Mouse (Mus musculus): Measurements from ENCODE around the gene Olfr1184. TPM values are rescaled to one million over a fixed set of nuclear protein-coding genes. Genes with fewer than 3 reads are reported as not detected.
"Not testable (repeated sequence)": the region's sequence is repeated elsewhere in the genome, so short reads cannot be mapped to it uniquely, and the experiment has no call there.

The Olfr1184 gene
- polyA plus RNA-seq (2014; fragmentation: Nextera tagmentation; extraction: Ambion mirVana) = not detected in 2 replicates

GRCm38 (mm10) chr2:88483298-88483697, at the start of gene Olfr1184:
Gene Olfr1184, plus strand, starts transcription at chr2:88483598.
- no peak within 1 kb of the TSS for H3K4me3 ChIP-seq (ENCODE audit: low read depth, low read length)
- H3K9ac ChIP-seq (ENCODE audit: low read depth, low read length) = no peak within 1 kb of the TSS
- no peak within 1 kb of the TSS for H3K27ac ChIP-seq (ENCODE audit: low read depth, low read length)
- H3K9me3 ChIP-seq (replicated peaks; ENCODE audit: control insufficient read depth, low read length) = no peaks in the 10 kb centered on the region
- no peaks in the 10 kb centered on the region for H3K27me3 ChIP-seq (ENCODE audit: control insufficient read depth, insufficient read depth, low read length)
- H3K36me3 ChIP-seq (ENCODE audit: control insufficient read depth, insufficient read depth, low read length) = no peaks in the 10 kb centered on the region
- no peaks in the 10 kb centered on the region for H3K4me1 ChIP-seq (ENCODE audit: control insufficient read depth, insufficient read depth, low read length)
- ATAC-seq (replicated peaks; ENCODE audit: insufficient number of reproducible peaks, low FRiP score, low TSS enrichment) = no peak
- H3K4me2 ChIP-seq = no peak within 1 kb of the TSS
- 84% methylated on average over 2 of the region's 2 CpGs for WGBS (ENCODE audit: insufficient replicate concordance)

- 95% methylated on average over 1 of the region's 1 CpGs for WGBS (ENCODE audit: insufficient replicate concordance)
- no peak for ATAC-seq (replicated peaks; ENCODE audit: insufficient number of reproducible peaks, low FRiP score, low TSS enrichment)
- H3K27me3 ChIP-seq (ENCODE audit: control insufficient read depth, insufficient read depth, low read length) = no peaks in the 10 kb centered on the region
- H3K36me3 ChIP-seq (ENCODE audit: control insufficient read depth, insufficient read depth, low read length) = no peaks in the 10 kb centered on the region
- H3K27ac ChIP-seq (ENCODE audit: low read depth, low read length) = no peak within 1 kb of the TSS
- no peak within 1 kb of the TSS for H3K4me3 ChIP-seq (ENCODE audit: low read depth, low read length)
- no peaks in the 10 kb centered on the region for H3K9me3 ChIP-seq (replicated peaks; ENCODE audit: control insufficient read depth, low read length)
- no peak within 1 kb of the TSS for H3K4me2 ChIP-seq
- H3K4me1 ChIP-seq (ENCODE audit: control insufficient read depth, insufficient read depth, low read length) = no peaks in the 10 kb centered on the region
- no peak within 1 kb of the TSS for H3K9ac ChIP-seq (ENCODE audit: low read depth, low read length)
Measured at GRCm38 (mm10) chr2:88449031-88449430, 34.4 kb upstream of the Olfr1184 start, which contains the start of gene Gm13757. Gene Gm13757, minus strand, starts transcription at chr2:88449131.

GRCm38 (mm10) chr2:88454567-88454966, 28.8 kb upstream of the Olfr1184 start, which contains the start of gene Olfr1183:
Gene Olfr1183, plus strand, starts transcription at chr2:88454867.
- not testable (repeated sequence) for H3K4me1 ChIP-seq (ENCODE audit: control insufficient read depth, insufficient read depth, low read length); H3K9me3 ChIP-seq (replicated peaks; ENCODE audit: control insufficient read depth, low read length); ATAC-seq (replicated peaks; ENCODE audit: insufficient number of reproducible peaks, low FRiP score, low TSS enrichment); H3K4me3 ChIP-seq (ENCODE audit: low read depth, low read length); H3K36me3 ChIP-seq (ENCODE audit: control insufficient read depth, insufficient read depth, low read length); H3K27ac ChIP-seq (ENCODE audit: low read depth, low read length); H3K4me2 ChIP-seq; H3K9ac ChIP-seq (ENCODE audit: low read depth, low read length); H3K27me3 ChIP-seq (ENCODE audit: control insufficient read depth, insufficient read depth, low read length)
- WGBS (ENCODE audit: insufficient replicate concordance) = 79% methylated on average over 1 of the region's 1 CpGs

GRCm38 (mm10) chr2:88493020-88493419, 9.6 kb downstream of the Olfr1184 start, which contains the start of gene Olfr1185-ps1:
Gene Olfr1185-ps1, plus strand, starts transcription at chr2:88493320.
- no peak within 1 kb of the TSS for H3K9ac ChIP-seq (ENCODE audit: low read depth, low read length)
- 78% methylated on average over 2 of the region's 2 CpGs for WGBS (ENCODE audit: insufficient replicate concordance)
- no peak within 1 kb of the TSS for H3K4me3 ChIP-seq (ENCODE audit: low read depth, low read length)
- no peaks in the 10 kb centered on the region for H3K9me3 ChIP-seq (replicated peaks; ENCODE audit: control insufficient read depth, low read length)
- H3K36me3 ChIP-seq (ENCODE audit: control insufficient read depth, insufficient read depth, low read length) = no peaks in the 10 kb centered on the region
- no peak for ATAC-seq (replicated peaks; ENCODE audit: insufficient number of reproducible peaks, low FRiP score, low TSS enrichment)
- H3K4me2 ChIP-seq = no peak within 1 kb of the TSS
- no peaks in the 10 kb centered on the region for H3K27me3 ChIP-seq (ENCODE audit: control insufficient read depth, insufficient read depth, low read length)
- H3K27ac ChIP-seq (ENCODE audit: low read depth, low read length) = no peak within 1 kb of the TSS
- H3K4me1 ChIP-seq (ENCODE audit: control insufficient read depth, insufficient read depth, low read length) = no peaks in the 10 kb centered on the region

GRCm38 (mm10) chr2:88518251-88518650, 34.9 kb downstream of the Olfr1184 start, which contains the start of gene Olfr1186:
Gene Olfr1186, plus strand, starts transcription at chr2:88518551.
- Histone ChIP-seq H3K36me3 (ENCODE audit: control insufficient read depth, insufficient read depth, low read length) (no peaks in the 10 kb centered on the region), H3K4me2 (no peak within 1 kb of the TSS), H3K27ac (ENCODE audit: low read depth, low read length) (no peak within 1 kb of the TSS), H3K4me3 (ENCODE audit: low read depth, low read length) (no peak within 1 kb of the TSS), H3K9ac (ENCODE audit: low read depth, low read length) (no peak within 1 kb of the TSS), H3K27me3 (ENCODE audit: control insufficient read depth, insufficient read depth, low read length) (no peaks in the 10 kb centered on the region), H3K4me1 (ENCODE audit: control insufficient read depth, insufficient read depth, low read length) (no peaks in the 10 kb centered on the region), H3K9me3 (replicated peaks; ENCODE audit: control insufficient read depth, low read length) (no peaks in the 10 kb centered on the region)
- 71% methylated on average over 2 of the region's 2 CpGs for WGBS (ENCODE audit: insufficient replicate concordance)
- no peak for ATAC-seq (replicated peaks; ENCODE audit: insufficient number of reproducible peaks, low FRiP score, low TSS enrichment)

GRCm38 (mm10) chr2:88525720-88526119, 42.3 kb downstream of the Olfr1184 start:
- Histone ChIP-seq H3K4me3 (ENCODE audit: low read depth, low read length) (no peak overlapping the region), H3K9me3 (replicated peaks; ENCODE audit: control insufficient read depth, low read length) (no peaks in the 10 kb centered on the region), H3K9ac (ENCODE audit: low read depth, low read length) (no peak overlapping the region), H3K4me2 (no peak overlapping the region), H3K27me3 (ENCODE audit: control insufficient read depth, insufficient read depth, low read length) (no peaks in the 10 kb centered on the region), H3K4me1 (ENCODE audit: control insufficient read depth, insufficient read depth, low read length) (no peaks in the 10 kb centered on the region), H3K36me3 (ENCODE audit: control insufficient read depth, insufficient read depth, low read length) (no peaks in the 10 kb centered on the region), H3K27ac (ENCODE audit: low read depth, low read length) (no peak overlapping the region)
- ATAC-seq (replicated peaks; ENCODE audit: insufficient number of reproducible peaks, low FRiP score, low TSS enrichment) = no peak
- WGBS (ENCODE audit: insufficient replicate concordance) = 63% methylated on average over 3 of the region's 3 CpGs

Other genes with a start within 250 kb of the Olfr1184 start
- gene Olfr1173, start 203.7 kb upstream of the Olfr1184 start, polyA plus RNA-seq (2014; fragmentation: Nextera tagmentation; extraction: Ambion mirVana) = not detected in 2 replicates
- not detected in 2 replicates for gene Olfr1174-ps, start 168.5 kb upstream of the Olfr1184 start, polyA plus RNA-seq (2014; fragmentation: Nextera tagmentation; extraction: Ambion mirVana)
- not detected in 2 replicates for gene Olfr1175-ps, start 156.4 kb upstream of the Olfr1184 start, polyA plus RNA-seq (2014; fragmentation: Nextera tagmentation; extraction: Ambion mirVana)
- not detected in 2 replicates for gene Olfr1176, start 146.9 kb upstream of the Olfr1184 start, polyA plus RNA-seq (2014; fragmentation: Nextera tagmentation; extraction: Ambion mirVana)
- gene Olfr1177-ps, start 137.1 kb upstream of the Olfr1184 start, polyA plus RNA-seq (2014; fragmentation: Nextera tagmentation; extraction: Ambion mirVana) = not detected in 2 replicates
- gene Olfr1178, start 96.5 kb upstream of the Olfr1184 start, polyA plus RNA-seq (2014; fragmentation: Nextera tagmentation; extraction: Ambion mirVana) = not detected in 2 replicates
- not detected in 2 replicates for gene Olfr1179, start 77.1 kb upstream of the Olfr1184 start, polyA plus RNA-seq (2014; fragmentation: Nextera tagmentation; extraction: Ambion mirVana)
- gene Olfr1180, start 64.4 kb upstream of the Olfr1184 start, polyA plus RNA-seq (2014; fragmentation: Nextera tagmentation; extraction: Ambion mirVana) = not detected in 2 replicates
- gene Olfr1181, start 57.4 kb upstream of the Olfr1184 start, polyA plus RNA-seq (2014; fragmentation: Nextera tagmentation; extraction: Ambion mirVana) = not detected in 2 replicates
- gene Gm13757, start 34.5 kb upstream of the Olfr1184 start, polyA plus RNA-seq (2014; fragmentation: Nextera tagmentation; extraction: Ambion mirVana) = not detected in 2 replicates
- gene Olfr1183, start 28.7 kb upstream of the Olfr1184 start, polyA plus RNA-seq (2014; fragmentation: Nextera tagmentation; extraction: Ambion mirVana) = not detected in 2 replicates
- gene Olfr1185-ps1, start 9.7 kb downstream of the Olfr1184 start, polyA plus RNA-seq (2014; fragmentation: Nextera tagmentation; extraction: Ambion mirVana) = not detected in 2 replicates
- not detected in 2 replicates for gene Olfr1186, start 35.0 kb downstream of the Olfr1184 start, polyA plus RNA-seq (2014; fragmentation: Nextera tagmentation; extraction: Ambion mirVana)
- gene Olfr1188, start 73.3 kb downstream of the Olfr1184 start, polyA plus RNA-seq (2014; fragmentation: Nextera tagmentation; extraction: Ambion mirVana) = not detected in 2 replicates
- gene Olfr1189, start 102.9 kb downstream of the Olfr1184 start, polyA plus RNA-seq (2014; fragmentation: Nextera tagmentation; extraction: Ambion mirVana) = not detected in 2 replicates
- gene Olfr1191-ps1, start 156.9 kb downstream of the Olfr1184 start, polyA plus RNA-seq (2014; fragmentation: Nextera tagmentation; extraction: Ambion mirVana) = not detected in 2 replicates
- gene Olfr1192-ps1, start 164.9 kb downstream of the Olfr1184 start, polyA plus RNA-seq (2014; fragmentation: Nextera tagmentation; extraction: Ambion mirVana) = not detected in 2 replicates
- gene Olfr1193, start 192.0 kb downstream of the Olfr1184 start, polyA plus RNA-seq (2014; fragmentation: Nextera tagmentation; extraction: Ambion mirVana) = not detected in 2 replicates
- gene Olfr1195, start 205.6 kb downstream of the Olfr1184 start, polyA plus RNA-seq (2014; fragmentation: Nextera tagmentation; extraction: Ambion mirVana) = not detected in 2 replicates
- gene Olfr1196, start 221.0 kb downstream of the Olfr1184 start, polyA plus RNA-seq (2014; fragmentation: Nextera tagmentation; extraction: Ambion mirVana) = not detected in 2 replicates
- not detected in 2 replicates for gene Olfr1197, start 248.8 kb downstream of the Olfr1184 start, polyA plus RNA-seq (2014; fragmentation: Nextera tagmentation; extraction: Ambion mirVana)